Mouse (Mus musculus) macrophage (primary cell): ENCODE data around the gene Sdc4. TPM values are rescaled to one million over a fixed set of nuclear protein-coding genes. Genes with fewer than 3 reads are reported as not detected.

ENCODE experiments used
- H3K27ac ChIP-seq: fragments of 350-480 bp; formaldehyde crosslinking; 2 replicates; pipeline ENCODE4 v1.9.0; 2021
- H3K36me3 ChIP-seq: fragments of 350-480 bp; formaldehyde crosslinking; 2 replicates; pipeline ENCODE4 v1.9.0; 2021; ENCODE audit errors: inconsistent target
- H3K4me3 ChIP-seq: fragments of 350-480 bp; formaldehyde crosslinking; 2 replicates; pipeline ENCODE4 v1.9.0; 2021; ENCODE audit errors: inconsistent target
- H3K79me2 ChIP-seq: fragments of 350-480 bp; formaldehyde crosslinking; 2 replicates; pipeline ENCODE4 v1.9.0; 2021; ENCODE audit errors: inconsistent target
- WGBS: methylation state at CpG from one replicate; pipeline ENCODE4 v1.1.7; 2026; ENCODE audit warnings: inconsistent platforms; ENCODE audit not compliant: missing documents; 5-methylcytosine and 5-hydroxymethylcytosine counted together
- polyA plus RNA-seq: library from polyadenylated mRNA; stranded (reverse); fragments of 250-400 nt; gene quantifications from 3 replicates; pipeline ENCODE4 v1.2.4, GENCODE M21; 2018; ENCODE audit warnings: inconsistent platforms

The Sdc4 gene
- polyA plus RNA-seq, 1 experiment from 2014 or later = 114 TPM

DNA sequence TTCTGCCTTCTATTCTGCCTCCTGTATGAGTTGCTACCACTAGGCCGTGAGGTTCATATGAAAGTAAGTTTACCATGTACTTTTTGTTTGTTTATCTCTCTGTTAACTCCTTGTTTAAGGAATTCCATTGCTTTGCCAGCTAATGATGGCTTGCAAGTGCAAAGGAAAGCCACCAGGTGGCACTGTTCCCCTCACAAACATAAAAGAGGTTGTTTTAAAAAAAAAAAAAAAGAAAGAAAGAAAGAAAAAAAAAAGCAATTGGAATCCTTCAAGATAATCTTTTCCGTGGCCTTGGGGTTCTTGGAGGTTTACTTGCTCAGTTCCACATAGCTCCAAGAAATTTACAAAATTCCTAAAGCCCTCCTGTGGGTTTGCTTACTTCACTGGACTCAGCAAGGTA is 26.5 kb downstream of the Sdc4 start:
- no peaks in the 10 kb centered on the region for H3K79me2 ChIP-seq
- H3K4me3 ChIP-seq = no peak overlapping the region
- H3K27ac ChIP-seq = no peak overlapping the region
- 3% methylated on average over 2 of the region's 2 CpGs for WGBS
- no peaks in the 10 kb centered on the region for H3K36me3 ChIP-seq

DNA sequence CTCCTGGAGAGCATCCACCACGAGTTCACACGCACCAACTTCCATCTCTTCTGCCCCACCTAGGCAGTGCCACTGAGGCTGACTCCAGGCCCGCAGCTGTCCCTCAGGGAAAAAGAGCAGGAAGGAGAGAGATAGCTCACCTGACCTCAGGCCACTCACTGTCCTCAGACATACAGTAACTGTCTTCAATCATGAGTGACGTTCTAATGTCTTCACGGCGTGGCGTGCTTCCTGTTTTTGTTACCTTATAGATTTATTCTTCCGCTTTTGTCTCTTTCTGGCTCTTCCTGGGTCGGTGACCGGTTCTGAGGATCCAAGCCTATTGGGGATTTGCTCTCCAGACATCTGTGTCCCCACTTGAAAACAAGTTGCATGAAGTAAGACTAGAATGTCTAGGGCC is 29.1 kb downstream of the Sdc4 start:
- Histone ChIP-seq H3K79me2 (no peaks in the 10 kb centered on the region), H3K4me3 (no peak overlapping the region), H3K27ac (no peak overlapping the region), H3K36me3 (no peaks in the 10 kb centered on the region)
- WGBS = 62% methylated on average over 10 of the region's 10 CpGs

DNA sequence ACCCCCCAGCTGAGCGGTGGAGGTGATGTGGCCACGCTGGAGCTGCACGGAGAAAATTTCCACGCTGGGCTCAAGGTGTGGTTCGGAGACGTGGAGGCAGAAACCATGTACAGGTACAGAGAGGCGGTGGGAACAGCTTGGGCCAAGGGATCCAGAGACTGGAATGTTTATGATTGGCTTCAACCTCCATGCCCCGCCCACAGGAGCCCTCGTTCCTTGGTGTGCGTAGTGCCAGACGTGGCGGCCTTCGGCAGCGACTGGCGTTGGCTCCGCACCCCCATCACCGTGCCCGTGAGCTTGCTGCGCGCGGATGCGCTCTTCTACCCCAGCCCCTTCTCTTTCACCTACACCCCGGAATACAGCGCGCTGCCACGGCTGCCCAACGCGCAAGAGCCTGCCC is 29.5 kb downstream of the Sdc4 start:
- no peak overlapping the region for H3K27ac ChIP-seq
- H3K79me2 ChIP-seq = no peaks in the 10 kb centered on the region
- no peaks in the 10 kb centered on the region for H3K36me3 ChIP-seq
- 56% methylated on average over 28 of the region's 28 CpGs for WGBS
- no peak overlapping the region for H3K4me3 ChIP-seq

DNA sequence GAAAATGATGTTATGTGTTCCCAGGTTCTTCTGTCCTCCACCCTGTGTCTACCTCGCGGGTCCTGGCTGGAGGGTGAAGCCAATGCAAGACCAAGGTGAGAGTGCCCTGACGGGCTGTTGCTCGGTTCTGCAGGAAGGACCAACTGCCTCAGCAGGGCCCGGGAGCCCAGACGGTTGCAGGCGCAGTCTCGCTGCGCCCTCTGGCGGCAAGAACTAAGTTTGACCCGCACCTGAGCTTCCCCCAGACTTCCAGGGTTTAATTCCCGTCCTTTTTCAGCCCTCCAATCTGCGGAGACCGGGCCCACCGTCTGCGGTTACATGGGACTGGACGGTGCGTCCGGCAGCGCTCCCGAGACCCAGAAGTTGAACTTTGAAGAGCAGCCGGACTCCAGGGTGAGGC is 36.0 kb downstream of the Sdc4 start:
- Histone ChIP-seq H3K36me3 (no peaks in the 10 kb centered on the region), H3K27ac (no peak overlapping the region), H3K79me2 (no peaks in the 10 kb centered on the region), H3K4me3 (no peak overlapping the region)
- WGBS = 2% methylated on average over 22 of the region's 22 CpGs

DNA sequence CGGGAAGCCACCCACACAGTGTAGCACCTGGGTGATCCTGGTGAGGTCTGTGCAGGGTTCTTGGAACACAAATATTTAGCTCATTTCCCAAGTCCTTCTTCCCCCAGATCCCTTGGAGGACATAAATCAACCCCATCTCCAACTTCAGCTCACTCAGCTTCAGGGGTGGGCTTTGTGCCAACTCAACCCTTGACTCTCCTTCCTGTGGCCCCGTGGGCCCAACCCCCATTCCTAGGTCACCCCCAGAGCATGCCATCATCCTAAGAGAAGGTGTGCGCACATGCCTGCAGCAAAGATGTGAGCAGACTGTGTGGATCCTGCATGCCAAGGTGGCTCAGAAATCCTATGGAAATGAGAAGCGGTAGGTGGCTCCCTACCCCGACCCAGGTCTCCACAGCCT is 38.2 kb downstream of the Sdc4 start:
- H3K36me3 ChIP-seq = no peaks in the 10 kb centered on the region
- WGBS = 57% methylated on average over 5 of the region's 5 CpGs
- H3K79me2 ChIP-seq = no peaks in the 10 kb centered on the region
- no peak overlapping the region for H3K27ac ChIP-seq
- no peak overlapping the region for H3K4me3 ChIP-seq

DNA sequence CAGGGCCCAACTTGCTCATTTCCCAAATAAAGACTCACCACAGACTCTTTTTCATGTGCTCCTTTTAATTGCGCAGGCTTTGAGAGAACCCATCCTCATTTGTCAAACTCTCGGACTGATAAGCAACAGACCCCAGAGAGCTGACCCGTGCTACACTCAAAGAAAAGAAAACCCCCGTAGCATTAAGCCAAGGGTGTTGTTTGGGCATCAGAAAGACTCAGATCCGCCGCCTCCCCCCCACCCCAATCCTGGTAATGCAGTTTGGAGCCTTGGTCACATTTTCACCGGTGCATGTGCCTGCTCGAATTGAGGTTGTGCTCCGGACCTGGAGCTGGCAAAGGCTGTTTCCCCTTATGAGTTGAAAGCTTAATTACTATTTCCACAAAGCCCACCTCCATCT is 38.6 kb downstream of the Sdc4 start, which contains the start of gene Matn4:
Gene Matn4 (minus strand): TSS at position 101 of the 400 bp plus-strand sequence.
- Histone ChIP-seq H3K4me3 (no peak within 1 kb of the TSS), H3K36me3 (no peaks in the 10 kb centered on the region), H3K79me2 (no peaks in the 10 kb centered on the region), H3K27ac (no peak within 1 kb of the TSS)
- WGBS = 27% methylated on average over 9 of the region's 9 CpGs

DNA sequence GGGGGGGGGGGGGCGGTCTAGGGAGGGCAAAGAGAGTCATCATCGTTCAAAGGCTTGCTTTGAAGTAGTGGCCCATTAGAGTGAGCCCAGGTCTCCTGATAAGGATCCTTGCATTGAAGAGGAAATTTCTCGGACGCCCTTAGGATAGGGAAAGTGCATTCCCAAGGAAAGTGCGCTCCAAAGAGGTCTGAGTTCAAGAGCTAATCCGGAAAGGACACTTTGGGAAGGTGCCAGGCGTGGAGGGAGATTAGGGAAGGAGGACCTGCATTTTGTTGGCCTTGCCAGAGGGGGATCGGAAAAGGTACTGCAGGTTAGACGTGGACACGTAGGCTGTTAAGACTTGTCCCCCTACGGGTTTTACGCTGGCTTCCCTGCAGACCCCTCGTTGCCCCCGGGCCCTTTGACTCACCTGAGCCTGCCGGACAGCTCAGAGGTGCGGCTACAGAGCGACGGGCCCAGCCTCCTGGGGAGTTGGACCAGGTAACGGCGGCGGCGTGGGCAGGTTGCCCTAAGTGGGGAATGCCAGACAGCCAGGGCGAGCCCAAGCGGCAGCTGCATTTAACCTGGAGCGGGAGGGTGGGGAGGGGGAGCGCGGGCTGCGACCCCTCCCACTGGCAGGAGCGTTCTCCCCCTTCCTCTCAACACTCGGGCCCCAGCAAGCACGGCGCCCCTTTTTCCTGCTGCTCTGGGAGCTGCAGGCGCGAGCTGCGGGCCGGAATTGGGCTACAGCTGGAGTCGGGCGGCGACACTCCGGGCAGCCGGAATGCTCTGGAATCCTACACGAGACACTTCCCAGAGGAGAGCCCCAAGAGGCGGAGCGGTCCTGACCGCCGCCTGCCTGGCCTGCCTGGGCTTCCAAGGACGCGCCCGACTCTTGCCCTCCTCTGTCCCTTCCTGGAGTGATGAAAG is 39.4 kb downstream of the Sdc4 start:
- Histone ChIP-seq H3K4me3 (no peak overlapping the region), H3K36me3 (no peaks in the 10 kb centered on the region), H3K79me2 (no peaks in the 10 kb centered on the region), H3K27ac (no peak overlapping the region)
- WGBS = 12% methylated on average over 44 of the region's 49 CpGs

DNA sequence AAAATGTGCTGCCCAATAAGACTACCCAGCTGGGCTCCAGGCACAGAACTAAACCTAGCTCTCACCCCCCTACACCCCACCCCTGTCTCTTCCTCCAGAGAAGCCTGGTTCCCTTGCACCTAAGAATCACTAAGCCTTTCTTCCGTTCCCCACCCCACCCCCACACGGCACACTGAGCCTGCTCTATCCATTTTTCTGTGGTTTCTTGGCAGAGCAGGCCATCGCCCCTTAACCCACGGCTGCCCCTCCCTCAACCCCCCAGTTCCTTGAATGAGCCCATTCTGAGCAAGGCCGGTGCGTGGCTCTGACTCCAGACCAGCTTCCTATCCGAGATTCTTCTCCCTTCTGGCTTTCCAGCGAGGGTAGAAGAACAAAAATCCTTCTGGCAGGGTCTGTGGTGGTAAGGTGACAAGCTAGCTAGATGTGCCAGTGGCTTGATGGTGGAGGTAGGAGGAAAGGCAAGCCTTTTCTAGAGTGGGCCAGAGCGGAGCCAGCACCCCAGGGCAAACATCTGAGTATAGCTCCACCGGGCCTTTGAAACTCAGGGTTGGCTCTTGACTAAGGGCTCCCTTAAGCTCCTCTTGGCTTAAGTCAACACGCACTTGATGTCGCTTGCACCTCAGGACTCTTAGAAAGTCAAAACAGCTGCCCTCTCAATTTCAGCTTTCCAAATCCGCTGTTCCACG is 40.1 kb downstream of the Sdc4 start:
- Histone ChIP-seq H3K36me3 (no peaks in the 10 kb centered on the region), H3K79me2 (no peaks in the 10 kb centered on the region), H3K27ac (no peak overlapping the region), H3K4me3 (no peak overlapping the region)
- WGBS = 24% methylated on average over 14 of the region's 14 CpGs

DNA sequence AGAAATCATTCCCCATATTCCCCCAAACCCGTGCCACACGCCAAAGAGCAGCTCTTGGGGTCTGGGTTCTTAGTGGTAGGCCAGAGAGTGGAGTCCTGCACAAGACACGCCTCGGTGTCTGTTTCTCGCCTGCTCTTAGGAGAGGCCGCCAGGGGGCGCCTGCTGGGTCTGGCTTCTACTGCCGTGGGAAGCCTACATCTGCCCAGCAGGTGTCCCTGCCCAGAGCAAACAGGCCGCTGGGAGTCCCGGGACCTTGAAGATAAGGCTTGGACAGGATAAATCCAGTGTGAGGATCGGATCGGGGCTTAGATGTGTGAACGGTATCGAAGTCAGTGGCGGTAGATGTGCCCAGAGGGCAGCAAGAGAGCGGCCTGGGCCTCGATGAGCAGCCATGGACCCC is 40.8 kb downstream of the Sdc4 start, which contains the start of gene Rbpjl:
Gene Rbpjl (plus strand): TSS at position 236 of the 400 bp plus-strand sequence.
- WGBS = 8% methylated on average over 17 of the region's 17 CpGs
- H3K79me2 ChIP-seq = no peaks in the 10 kb centered on the region
- no peak within 1 kb of the TSS for H3K4me3 ChIP-seq
- H3K36me3 ChIP-seq = no peaks in the 10 kb centered on the region
- no peak within 1 kb of the TSS for H3K27ac ChIP-seq

DNA sequence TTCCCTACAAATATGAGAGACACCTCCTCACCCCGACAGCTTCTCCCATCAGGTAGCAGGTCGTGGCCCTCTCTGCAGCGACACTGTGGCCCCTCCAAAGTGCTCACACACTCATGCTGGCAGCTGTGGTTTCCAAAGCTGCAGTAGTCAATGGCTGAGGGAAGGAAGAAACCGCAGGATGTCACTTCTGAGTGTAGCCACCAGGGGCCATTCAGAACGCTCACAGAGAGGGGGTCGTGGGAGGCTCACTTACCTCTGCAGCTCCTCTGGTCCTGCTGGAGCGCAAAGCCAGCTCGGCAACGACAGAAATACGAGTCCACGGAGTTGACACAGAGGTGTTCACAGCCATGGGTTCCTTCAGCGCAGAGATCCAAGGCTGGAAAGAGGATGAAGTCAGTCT is 46.8 kb downstream of the Sdc4 start:
- Histone ChIP-seq H3K4me3 (no peak overlapping the region), H3K36me3 (no peaks in the 10 kb centered on the region), H3K27ac (no peak overlapping the region), H3K79me2 (no peaks in the 10 kb centered on the region)
- WGBS = 69% methylated on average over 12 of the region's 12 CpGs

DNA sequence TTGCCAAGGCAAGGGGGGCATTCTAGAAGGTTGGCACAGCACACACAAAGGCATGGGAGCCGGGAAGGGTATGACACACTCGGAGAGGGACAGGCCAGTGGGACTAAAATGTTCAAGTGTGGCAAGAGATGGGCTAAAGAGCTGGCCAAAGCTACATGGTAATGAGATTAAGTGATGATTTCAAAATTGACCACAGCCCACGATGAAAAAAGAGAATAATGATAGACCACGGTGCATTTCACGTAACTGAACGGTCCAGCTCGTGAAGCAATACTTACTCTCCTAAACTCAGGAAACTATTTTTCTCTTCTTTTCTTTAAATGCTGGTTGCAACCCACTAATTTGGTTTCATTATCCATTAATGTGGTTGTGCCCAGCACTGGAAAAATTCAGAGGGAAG is 47.6 kb downstream of the Sdc4 start:
- WGBS = 21% methylated on average over 7 of the region's 7 CpGs
- H3K4me3 ChIP-seq = no peak overlapping the region
- no peaks in the 10 kb centered on the region for H3K79me2 ChIP-seq
- no peak overlapping the region for H3K27ac ChIP-seq
- no peaks in the 10 kb centered on the region for H3K36me3 ChIP-seq

DNA sequence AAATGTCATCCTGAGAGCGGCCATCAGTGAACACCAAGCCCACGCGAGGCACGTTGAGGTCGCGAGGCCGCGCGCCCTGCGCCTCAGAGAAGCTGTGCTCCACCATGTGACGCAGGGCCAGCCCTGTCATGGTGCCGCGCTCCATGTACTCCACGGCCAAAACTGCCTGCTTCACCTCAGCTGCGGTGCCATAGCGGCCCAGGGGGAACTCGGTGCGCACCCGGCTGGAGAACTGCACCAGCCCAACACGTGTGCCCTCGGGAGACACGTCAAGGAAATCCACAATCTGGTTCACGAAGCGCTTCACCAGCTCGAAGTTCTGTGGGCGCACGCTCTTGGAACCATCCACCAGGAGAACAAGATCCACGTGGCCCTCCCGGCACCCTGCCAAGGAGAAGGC is 50.6 kb downstream of the Sdc4 start:
- WGBS = 86% methylated on average over 29 of the region's 29 CpGs
- no peaks in the 10 kb centered on the region for H3K79me2 ChIP-seq
- H3K4me3 ChIP-seq = no peak overlapping the region
- H3K27ac ChIP-seq = no peak overlapping the region
- no peaks in the 10 kb centered on the region for H3K36me3 ChIP-seq

DNA sequence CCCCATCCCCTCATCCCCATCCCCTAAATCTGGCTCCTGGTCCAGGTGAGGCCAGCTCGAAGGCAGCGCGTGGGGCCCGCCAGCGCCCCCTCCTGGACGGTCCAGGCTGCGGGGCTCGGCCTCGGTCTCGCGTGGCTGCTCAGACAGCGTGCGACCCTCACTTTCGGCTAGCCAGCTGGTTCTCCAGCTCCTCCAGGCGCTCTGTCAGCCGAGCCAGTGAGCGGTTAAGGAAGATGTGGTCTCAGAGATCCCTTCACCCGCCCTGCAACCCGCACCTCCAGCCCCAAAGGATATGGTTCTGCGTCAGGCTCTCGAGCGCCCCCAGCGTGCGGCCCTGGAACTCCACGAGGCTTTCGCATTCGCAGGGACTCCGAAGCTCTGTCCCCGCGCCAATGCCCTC is 54.2 kb downstream of the Sdc4 start:
- Histone ChIP-seq H3K79me2 (no peaks in the 10 kb centered on the region), H3K4me3 (no peak overlapping the region), H3K36me3 (no peaks in the 10 kb centered on the region), H3K27ac (no peak overlapping the region)
- WGBS = 2% methylated on average over 30 of the region's 30 CpGs

DNA sequence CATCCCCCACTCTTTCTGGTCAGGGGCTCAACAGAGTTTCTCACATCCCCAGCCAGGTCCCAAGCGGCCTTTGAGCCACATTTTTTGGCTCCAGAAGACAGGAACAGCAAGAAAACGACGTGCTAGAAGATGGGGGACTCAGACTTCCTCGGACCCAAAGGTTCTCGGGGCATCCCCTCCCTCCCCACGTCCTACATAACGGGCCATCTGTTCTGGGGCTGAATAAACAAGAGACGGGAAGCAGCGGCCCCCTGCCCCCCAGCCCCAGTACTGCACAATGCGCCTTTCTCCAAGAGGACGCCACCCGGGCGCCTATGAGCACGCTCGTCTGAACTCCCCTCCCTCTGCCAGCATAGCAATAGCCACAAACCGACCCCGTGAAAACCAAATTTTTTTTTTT is 54.7 kb downstream of the Sdc4 start, which contains the start of gene Slpi:
Gene Slpi (minus strand): TSS at position 76 of the 400 bp plus-strand sequence.
- Histone ChIP-seq H3K36me3 (no peaks in the 10 kb centered on the region), H3K79me2 (no peaks in the 10 kb centered on the region), H3K27ac (no peak within 1 kb of the TSS), H3K4me3 (no peak within 1 kb of the TSS)
- WGBS = 10% methylated on average over 17 of the region's 17 CpGs

DNA sequence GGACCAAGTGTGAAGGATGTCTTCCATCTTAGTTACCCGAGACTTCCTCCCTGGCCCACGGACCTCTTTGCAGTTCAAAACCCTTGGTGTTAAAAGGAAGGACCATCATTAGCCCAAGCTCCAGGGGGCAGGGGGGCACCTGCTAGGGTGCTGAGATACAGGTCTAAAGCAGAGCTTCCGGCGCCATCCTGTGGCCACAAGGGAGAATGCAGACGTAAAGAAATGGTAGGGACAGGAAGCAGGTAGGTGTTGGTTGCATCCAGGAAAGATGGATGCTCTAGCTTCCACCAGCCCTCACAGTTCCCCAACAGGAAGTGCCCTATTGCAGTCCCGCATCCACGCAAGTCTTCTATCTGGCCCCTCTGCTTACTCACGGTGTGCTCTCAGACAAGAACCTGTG is 56.7 kb downstream of the Sdc4 start:
- H3K36me3 ChIP-seq = no peaks in the 10 kb centered on the region
- no peaks in the 10 kb centered on the region for H3K79me2 ChIP-seq
- no peak overlapping the region for H3K27ac ChIP-seq
- no peak overlapping the region for H3K4me3 ChIP-seq
- 17% methylated on average over 8 of the region's 8 CpGs for WGBS
